In the genomic region with DNA sequence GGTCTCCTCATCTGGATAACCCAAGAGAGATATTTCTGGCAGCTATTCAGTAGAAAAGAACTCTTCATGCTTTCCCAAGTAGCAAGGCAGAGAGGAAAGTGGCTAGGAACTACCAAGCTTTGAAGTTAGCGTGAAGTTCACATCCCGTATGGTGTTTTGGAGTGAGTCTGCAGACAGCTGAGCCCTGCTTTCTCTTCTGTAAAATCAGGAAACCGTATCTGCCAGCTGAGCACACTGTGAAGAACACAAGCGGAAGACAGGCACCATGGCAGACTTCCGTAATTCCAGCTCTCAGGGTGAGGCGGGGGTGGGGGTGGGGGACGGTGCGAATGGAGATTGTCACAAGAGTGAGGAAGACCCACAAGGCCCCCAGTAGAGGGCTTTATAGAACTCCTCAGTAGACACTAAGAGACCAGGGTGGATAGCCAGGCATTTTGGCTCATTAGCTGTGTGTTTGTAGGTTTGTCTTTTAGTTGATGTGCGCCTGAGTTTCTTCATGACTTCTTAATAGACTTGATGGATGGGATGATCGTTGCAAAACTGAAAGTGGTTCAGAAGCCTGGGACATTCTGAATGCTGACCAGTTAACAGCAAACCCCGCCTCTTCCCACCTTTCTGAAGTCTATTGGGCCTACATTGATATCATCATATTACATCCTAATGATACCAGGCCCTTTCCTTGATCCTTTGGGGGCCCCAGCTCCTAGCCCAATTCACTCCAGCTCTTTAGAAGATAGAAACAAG, we compare ENCODE assay signal across 8 mouse cellular contexts.
A peak's percentile ranks its signal among the peaks of the same experiment; 100 is the strongest.
DNase-seq lines count a peak whose midpoint lies in the region; ATAC-seq and TF ChIP-seq lines count a peak whose summit lies in the region.

No protein-coding gene starts in this region.

- WGBS in heart, postnatal 0 days = 60% methylated on average over 11 of the region's 11 CpGs
- WGBS in kidney, postnatal 0 days = 53% methylated on average over 11 of the region's 11 CpGs
- 73% methylated on average over 11 of the region's 11 CpGs for WGBS in stomach, postnatal 0 days
- 84% methylated on average over 11 of the region's 11 CpGs for WGBS in neural tube, embryonic 15.5 days

- TF ChIP-seq CTCF in heart, postnatal 0 days (IDR thresholded peaks at IDR 0.05; ENCODE audit: low read depth) = no peak
- TF ChIP-seq CTCF in testis, adult 2 months (IDR thresholded peaks at IDR 0.05; ENCODE audit: control insufficient read depth, insufficient read depth, insufficient replicate concordance, low read depth, low read length) = no peak
- TF ChIP-seq CTCF in kidney, postnatal 0 days (IDR thresholded peaks at IDR 0.05; ENCODE audit: low read depth) = no peak
- TF ChIP-seq CTCF in stomach, postnatal 0 days (IDR thresholded peaks at IDR 0.05; ENCODE audit: low read depth) = no peak

- H3K4me1 ChIP-seq in heart, postnatal 0 days (ENCODE audit: control insufficient read depth, insufficient read depth) = no peaks in the 10 kb centered on the region
- no peaks in the 10 kb centered on the region; the same call in 1 of the 2 replicates for H3K4me1 ChIP-seq in testis, adult 2 months (ENCODE audit: control insufficient read depth, insufficient read depth, low read length)
- H3K4me1 ChIP-seq in kidney, postnatal 0 days (replicated peaks; ENCODE audit: insufficient read depth, low read length) = no peaks in the 10 kb centered on the region
- H3K4me1 ChIP-seq in stomach, postnatal 0 days (replicated peaks; ENCODE audit: control insufficient read depth, insufficient read depth) = no peaks in the 10 kb centered on the region
- H3K4me1 ChIP-seq in neural tube, embryonic 15.5 days = no peaks in the 10 kb centered on the region

- H3K27ac ChIP-seq in heart, postnatal 0 days (ENCODE audit: low read depth) = 0 out of 2 replicates have a peak overlapping the region, but pooled peaks have one; percentile 30
- peak overlapping the region; percentile 45; the same call in 1 of the 2 replicates for H3K27ac ChIP-seq in testis, adult 2 months (ENCODE audit: control insufficient read depth, insufficient read depth, low read depth, low read length)
- peak overlapping the region; percentile 42; the same call in 1 of the 2 replicates for H3K27ac ChIP-seq in kidney, postnatal 0 days
- H3K27ac ChIP-seq in stomach, postnatal 0 days (replicated peaks) = 0 out of 2 replicates have a peak overlapping the region, but pooled peaks have one; percentile 13
- H3K27ac ChIP-seq in neural tube, embryonic 15.5 days (replicated peaks) = no peak overlapping the region

- H3K9me3 ChIP-seq in heart, postnatal 0 days (replicated peaks; ENCODE audit: control insufficient read depth, low read length) = no peaks in the 10 kb centered on the region
- no peaks in the 10 kb centered on the region for H3K9me3 ChIP-seq in kidney, postnatal 0 days (replicated peaks; ENCODE audit: low read length)
- no peaks in the 10 kb centered on the region for H3K9me3 ChIP-seq in stomach, postnatal 0 days (ENCODE audit: control insufficient read depth, low read length)
- H3K9me3 ChIP-seq in neural tube, embryonic 15.5 days (replicated peaks) = no peaks in the 10 kb centered on the region

- no peak for ATAC-seq in heart, postnatal 0 days (ENCODE audit: insufficient read depth, low read depth)
- no peak; the same call in 1 of the 2 replicates for ATAC-seq in kidney, postnatal 0 days (replicated peaks; ENCODE audit: low FRiP score, low read depth)
- ATAC-seq in stomach, postnatal 0 days (ENCODE audit: low FRiP score, low TSS enrichment) = no peak
- no peak for ATAC-seq in neural tube, embryonic 15.5 days (ENCODE audit: low FRiP score)

- no peak for DNase-seq in heart, postnatal 0 days (ENCODE audit: low spot score)
- no peak for DNase-seq in heart, postnatal 36 days
- no peak for DNase-seq in testis, postnatal 10 days (ENCODE audit: low spot score)
- peak; percentile 56 for DNase-seq in kidney, postnatal 0 days (ENCODE audit: low spot score)
- DNase-seq in stomach, postnatal 0 days (ENCODE audit: low spot score) = no peak
- DNase-seq in neural tube, embryonic 10.5 days (ENCODE audit: extremely low spot score, low spot score) = no peak

- H3K36me3 ChIP-seq in heart, postnatal 0 days (replicated peaks; ENCODE audit: control insufficient read depth, insufficient read depth, low read length) = no peaks in the 10 kb centered on the region
- no peaks in the 10 kb centered on the region for H3K36me3 ChIP-seq in testis, adult 2 months (ENCODE audit: control insufficient read depth, insufficient read depth, low read length)
- no peaks in the 10 kb centered on the region for H3K36me3 ChIP-seq in kidney, postnatal 0 days (ENCODE audit: insufficient read depth, low read length)
- no peaks in the 10 kb centered on the region for H3K36me3 ChIP-seq in stomach, postnatal 0 days (ENCODE audit: control insufficient read depth, insufficient read depth, low read length)
- no peaks in the 10 kb centered on the region for H3K36me3 ChIP-seq in neural tube, embryonic 15.5 days

- H3K27me3 ChIP-seq in heart, postnatal 0 days (ENCODE audit: control insufficient read depth, insufficient read depth, low read length) = 0 out of 2 replicates have a peak, but pooled peaks cover 3% of the 10 kb centered on the region
- H3K27me3 ChIP-seq in testis, adult 2 months (ENCODE audit: control insufficient read depth, insufficient read depth, low read length) = no peaks in the 10 kb centered on the region
- H3K27me3 ChIP-seq in kidney, postnatal 0 days (ENCODE audit: insufficient read depth, low read length) = no peaks in the 10 kb centered on the region
- H3K27me3 ChIP-seq in stomach, postnatal 0 days (ENCODE audit: control insufficient read depth, insufficient read depth, low read length) = no peaks in the 10 kb centered on the region
- H3K27me3 ChIP-seq in neural tube, embryonic 15.5 days (replicated peaks) = no peaks in the 10 kb centered on the region

- H3K4me2 ChIP-seq in heart, postnatal 0 days (ENCODE audit: low read depth, low read length) = no peak overlapping the region
- no peak overlapping the region for H3K4me2 ChIP-seq in kidney, postnatal 0 days (ENCODE audit: low read length)
- H3K4me2 ChIP-seq in stomach, postnatal 0 days (replicated peaks; ENCODE audit: low read depth) = no peak overlapping the region
- H3K4me2 ChIP-seq in neural tube, embryonic 15.5 days = no peak overlapping the region

- H3K9ac ChIP-seq in heart, postnatal 0 days (replicated peaks; ENCODE audit: low read depth, low read length) = no peak overlapping the region
- H3K9ac ChIP-seq in kidney, postnatal 0 days (ENCODE audit: low read depth, low read length) = no peak overlapping the region
- H3K9ac ChIP-seq in stomach, postnatal 0 days (ENCODE audit: low read length) = no peak overlapping the region
- no peak overlapping the region for H3K9ac ChIP-seq in neural tube, embryonic 15.5 days (replicated peaks)

- TF ChIP-seq EP300 in heart, postnatal 0 days (IDR thresholded peaks at IDR 0.05; ENCODE audit: low read depth) = no peak
- no peak for TF ChIP-seq EP300 in stomach, postnatal 0 days (optimal IDR thresholded peaks at IDR 0.05)

- H3K4me3 ChIP-seq in heart, postnatal 0 days (ENCODE audit: low read depth, low read length) = no peak overlapping the region
- no peak overlapping the region for H3K4me3 ChIP-seq in testis, adult 2 months (ENCODE audit: control insufficient read depth, low read depth, low read length)
- H3K4me3 ChIP-seq in kidney, postnatal 0 days (replicated peaks; ENCODE audit: low read depth, low read length) = no peak overlapping the region
- H3K4me3 ChIP-seq in stomach, postnatal 0 days (ENCODE audit: low read depth, low read length) = no peak overlapping the region
- H3K4me3 ChIP-seq in neural tube, embryonic 15.5 days (replicated peaks) = no peak overlapping the region

- intact Hi-C loops in heart, postnatal 36 days (cut with DNase I) = no loop called here

- no peak for TF ChIP-seq POLR2A in testis, adult 2 months (IDR thresholded peaks at IDR 0.05; ENCODE audit: control insufficient read depth, low read depth, low read length)
